Mouse (Mus musculus) MEL (cell line): Measurements from ENCODE around the gene Zbtb40. TPM values are rescaled to one million over a fixed set of nuclear protein-coding genes. Genes with fewer than 3 reads are reported as not detected.

Source experiments
- DNase-seq: peaks from one replicate; pipeline ENCODE4 v3.0.0; 2011; ENCODE audit warnings: low read depth, low spot score
- H3K27ac ChIP-seq: 2 replicates; pipeline ENCODE4 v1.5.1; 2012; ENCODE audit warnings: low read depth, mild to moderate bottlenecking, control low read depth, low read length, moderate library complexity; ENCODE audit not compliant: control insufficient read depth
- H3K27me3 ChIP-seq, 2 experiments: fragments of 150-350 bp in 1 of 2; sonication (generic) in 1 of 2; 2 replicates each; pipeline ENCODE4 v1.6.1; 2012; ENCODE audit warnings: low read length in 2 of 2, mild to moderate bottlenecking in 2 of 2, improper control_type of control experiment in 1 of 2, moderate library complexity in 1 of 2; ENCODE audit not compliant: insufficient read depth in 2 of 2, control insufficient read depth in 1 of 2
- H3K36me3 ChIP-seq, 2 experiments: 2 replicates each; pipeline ENCODE4 v1.6.1; 2012 to 2014; ENCODE audit warnings: low read length in 2 of 2, improper control_type of control experiment in 1 of 2, inconsistent platforms in 1 of 2, mild to moderate bottlenecking in 1 of 2; ENCODE audit not compliant: insufficient read depth in 2 of 2, control insufficient read depth in 1 of 2
- H3K4me1 ChIP-seq, 2 experiments: fragments of 150-350 bp in 1 of 2; sonication (generic) in 1 of 2; 2 replicates each; pipeline ENCODE4 v1.6.1; 2012; ENCODE audit warnings: low read length in 2 of 2, improper control_type of control experiment in 1 of 2, mild to moderate bottlenecking in 1 of 2; ENCODE audit not compliant: insufficient read depth in 2 of 2, control insufficient read depth in 1 of 2
- H3K4me3 ChIP-seq, 2 experiments: fragments of 150-350 bp in 1 of 2; sonication (generic) in 1 of 2; 2 replicates each; pipeline ENCODE4 v1.5.1; 2012; ENCODE audit warnings: low read depth in 2 of 2, low read length in 2 of 2, mild to moderate bottlenecking in 2 of 2, moderate library complexity in 2 of 2, control low read depth in 1 of 2, improper control_type of control experiment in 1 of 2; ENCODE audit not compliant: control insufficient read depth in 1 of 2, insufficient read depth in 1 of 2
- H3K79me2 ChIP-seq: 2 replicates; pipeline ENCODE4 v1.6.1; 2012; ENCODE audit warnings: mild to moderate bottlenecking, low read length, moderate library complexity; ENCODE audit not compliant: control insufficient read depth, poor library complexity, insufficient read depth
- H3K9ac ChIP-seq: 2 replicates; pipeline ENCODE4 v1.6.1; 2012; ENCODE audit warnings: low read depth, mild to moderate bottlenecking, control low read depth, low read length, moderate library complexity; ENCODE audit not compliant: control insufficient read depth, poor library complexity, severe bottlenecking
- H3K9me3 ChIP-seq: fragments of 150-350 bp; sonication (generic); replicated peaks from 2 replicates; pipeline ENCODE4 v1.6.1; 2012; ENCODE audit warnings: mild to moderate bottlenecking, low read length, improper control_type of control experiment, moderate library complexity; ENCODE audit not compliant: insufficient read depth
- BHLHE40 ChIP-seq: IDR thresholded peaks from 2 replicates; pipeline ENCODE4 v1.6.1; 2012; ENCODE audit warnings: low read depth, mild to moderate bottlenecking, inconsistent platforms, low read length, improper control_type of control experiment, borderline replicate concordance
- CHD1 ChIP-seq: IDR thresholded peaks from 2 replicates; pipeline ENCODE4 v1.6.1; 2012; ENCODE audit warnings: low read depth, mild to moderate bottlenecking, inconsistent platforms, low read length, improper control_type of control experiment
- CTCF ChIP-seq, 3 experiments: IDR thresholded peaks in 2 of 3; conservative IDR thresholded peaks in 1 of 3; 2 replicates each; pipeline ENCODE4 v1.5.1; 2011 to 2012; ENCODE audit warnings: low read length in 3 of 3, low read depth in 2 of 3, mild to moderate bottlenecking in 2 of 3, improper control_type of control experiment in 1 of 3, inconsistent platforms in 1 of 3, mixed read lengths in 1 of 3, moderate library complexity in 1 of 3; ENCODE audit not compliant: control insufficient read depth in 1 of 3, insufficient read depth in 1 of 3, poor library complexity in 1 of 3, severe bottlenecking in 1 of 3
- GABPA ChIP-seq: IDR thresholded peaks from 2 replicates; pipeline ENCODE4 v1.6.1; 2012; ENCODE audit warnings: low read depth, mild to moderate bottlenecking, inconsistent platforms, low read length, improper control_type of control experiment, moderate library complexity
- GATA1 ChIP-seq: IDR thresholded peaks from 2 replicates; pipeline ENCODE4 v1.6.1; 2011; ENCODE audit warnings: low read depth, low read length, improper control_type of control experiment
- JUND ChIP-seq: IDR thresholded peaks from 2 replicates; pipeline ENCODE4 v1.6.1; 2011; ENCODE audit warnings: low read depth, mild to moderate bottlenecking, improper control_type of control experiment, low read length
- KAT2A ChIP-seq: conservative IDR thresholded peaks from 2 replicates; pipeline ENCODE4 v1.6.1; 2012; ENCODE audit warnings: low read depth, low read length, improper control_type of control experiment, inconsistent platforms
- MAX ChIP-seq: IDR thresholded peaks from 2 replicates; pipeline ENCODE4 v1.6.1; 2011; ENCODE audit warnings: low read length, improper control_type of control experiment
- MEF2A ChIP-seq: IDR thresholded peaks from 2 replicates; pipeline ENCODE4 v1.6.1; 2014; ENCODE audit warnings: low read depth, mild to moderate bottlenecking, inconsistent platforms, low read length, improper control_type of control experiment; ENCODE audit not compliant: poor library complexity, insufficient replicate concordance, severe bottlenecking; ENCODE audit errors: extremely low read depth
- MYB ChIP-seq: IDR thresholded peaks from 2 replicates; pipeline ENCODE4 v1.6.1; 2011; ENCODE audit warnings: mild to moderate bottlenecking, low read depth, low read length, improper control_type of control experiment
- NELFE ChIP-seq: IDR thresholded peaks from 2 replicates; pipeline ENCODE4 v1.6.1; 2011; ENCODE audit warnings: low read depth, low read length, improper control_type of control experiment
- NRF1 ChIP-seq: IDR thresholded peaks from 2 replicates; pipeline ENCODE4 v1.6.1; 2014; ENCODE audit warnings: low read depth, mild to moderate bottlenecking, inconsistent platforms, low read length, improper control_type of control experiment, moderate library complexity; ENCODE audit not compliant: poor library complexity, insufficient read depth, severe bottlenecking
- POLR2A ChIP-seq, 2 experiments: IDR thresholded peaks; 2 replicates each; pipeline ENCODE4 v1.6.1; 2011 to 2012; ENCODE audit warnings: low read length in 2 of 2, mild to moderate bottlenecking in 2 of 2, control low read depth in 1 of 2, improper control_type of control experiment in 1 of 2, low read depth in 1 of 2, moderate library complexity in 1 of 2; ENCODE audit not compliant: control insufficient read depth in 1 of 2, insufficient read depth in 1 of 2, poor library complexity in 1 of 2
- POLR2AphosphoS2 ChIP-seq: IDR thresholded peaks from 2 replicates; pipeline ENCODE4 v1.6.1; 2011; ENCODE audit warnings: low read length, improper control_type of control experiment
- POLR2AphosphoS5 ChIP-seq: IDR thresholded peaks from 2 replicates; pipeline ENCODE4 v1.6.1; 2012; ENCODE audit warnings: low read depth, borderline replicate concordance, mild to moderate bottlenecking, inconsistent platforms, low read length, moderate library complexity, mixed read lengths
- RCOR1 ChIP-seq: IDR thresholded peaks from 2 replicates; pipeline ENCODE4 v1.6.1; 2012; ENCODE audit warnings: low read depth, mild to moderate bottlenecking, inconsistent platforms, low read length, improper control_type of control experiment
- SIN3A ChIP-seq: IDR thresholded peaks from 2 replicates; pipeline ENCODE4 v1.6.1; 2012; ENCODE audit warnings: low read length, improper control_type of control experiment, inconsistent platforms
- SMC3 ChIP-seq: IDR thresholded peaks from 2 replicates; pipeline ENCODE4 v1.6.1; 2011; ENCODE audit warnings: low read depth, low read length, improper control_type of control experiment
- TAL1 ChIP-seq: IDR thresholded peaks from 2 replicates; pipeline ENCODE4 v1.6.1; 2012; ENCODE audit warnings: mild to moderate bottlenecking, inconsistent platforms, low read length, moderate library complexity, mixed read lengths
- UBTF ChIP-seq: IDR thresholded peaks from 2 replicates; pipeline ENCODE4 v1.6.1; 2012; ENCODE audit warnings: low read depth, mild to moderate bottlenecking, inconsistent platforms, low read length, improper control_type of control experiment, moderate library complexity, borderline replicate concordance; ENCODE audit not compliant: insufficient read depth
- USF1 ChIP-seq: IDR thresholded peaks from 2 replicates; pipeline ENCODE4 v1.6.1; 2014; ENCODE audit warnings: low read depth, mild to moderate bottlenecking, inconsistent platforms, low read length, improper control_type of control experiment, moderate library complexity
- ZC3H11A ChIP-seq: IDR thresholded peaks from 2 replicates; pipeline ENCODE4 v1.6.1; 2012; ENCODE audit warnings: low read depth, mild to moderate bottlenecking, inconsistent platforms, low read length, improper control_type of control experiment
- ZKSCAN1 ChIP-seq: IDR thresholded peaks from 2 replicates; pipeline ENCODE4 v1.6.1; 2012; ENCODE audit warnings: low read depth, mild to moderate bottlenecking, inconsistent platforms, low read length, improper control_type of control experiment, moderate library complexity
- ZNF384 ChIP-seq: IDR thresholded peaks from 2 replicates; pipeline ENCODE4 v1.6.1; 2012; ENCODE audit warnings: low read depth, mild to moderate bottlenecking, inconsistent platforms, low read length, improper control_type of control experiment
- polyA plus RNA-seq, 2 experiments: library from polyadenylated mRNA; stranded (reverse) in 1 of 2; unstranded in 1 of 2; fragments of >175 nt in 1 of 2; fragments of >200 nt in 1 of 2; gene quantifications; 2 replicates each; pipeline versions ENCODE4 v1.2.1 to v1.2.4; 2012; ENCODE audit warnings: low replicate concordance in 2 of 2, low read depth in 1 of 2; ENCODE audit not compliant: insufficient read length in 2 of 2, insufficient read depth in 1 of 2, missing spikeins in 1 of 2
- total RNA-seq: library from RNA; depleted of rRNA; stranded (reverse); fragments of 300-350 nt; gene quantifications from 2 replicates; pipeline ENCODE4 v1.2.3, GENCODE M21; 2012

Zbtb40 gene
- total and polyA plus RNA-seq, 3 experiments = 9.6 to 14.4 TPM; not detected in 1

DNA sequence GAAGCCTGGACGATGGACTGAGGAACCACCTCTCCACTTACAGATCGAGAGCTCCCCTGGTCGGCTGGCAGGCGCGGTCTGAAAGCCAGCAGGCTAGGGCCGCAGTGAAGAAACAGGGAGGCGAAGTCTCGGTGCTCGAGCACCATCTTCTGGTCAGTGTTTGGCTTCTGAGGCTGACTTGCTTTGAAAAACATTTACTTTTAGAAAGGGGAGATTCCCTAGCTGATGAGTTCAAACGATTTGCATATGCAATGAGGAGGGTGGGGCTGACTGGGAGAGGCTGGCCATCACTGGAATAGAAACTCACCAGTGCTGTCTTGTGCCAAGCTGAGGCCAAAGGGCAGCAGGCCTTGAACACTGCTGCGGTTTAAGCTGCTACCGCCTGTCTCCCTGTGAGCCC lies 67.3 kb downstream of the Zbtb40 start:
- no peak overlapping the region for H3K27ac ChIP-seq
- H3K36me3 ChIP-seq = no peaks in the 10 kb centered on the region
- DNase-seq = no peak
- H3K4me1 ChIP-seq = no peaks in the 10 kb centered on the region
- no peaks in the 10 kb centered on the region for H3K9me3 ChIP-seq
- no peaks in the 10 kb centered on the region for H3K27me3 ChIP-seq
- H3K4me3 ChIP-seq = no peak overlapping the region
- TF ChIP-seq MYB (no peak), SIN3A (no peak), POLR2AphosphoS2 (no peak), POLR2A (IDR thresholded peaks at IDR 0.05; ENCODE audit: control insufficient read depth in 1 of 2, insufficient read depth in 1 of 2, low read depth in 1 of 2, low read length in 2 of 2, poor library complexity in 1 of 2) (no peak), BHLHE40 (no peak), ZNF384 (no peak), POLR2AphosphoS5 (no peak), NELFE (no peak), JUND (no peak), NRF1 (no peak), MEF2A (no peak), CTCF (IDR thresholded peaks at IDR 0.05 in 2 of 3, conservative IDR thresholded peaks at IDR 0.05 in 1 of 3; ENCODE audit: control insufficient read depth in 1 of 3, insufficient read depth in 1 of 3, low read depth in 2 of 3, low read length in 3 of 3, poor library complexity in 1 of 3, severe bottlenecking in 1 of 3) (no peak), CHD1 (no peak), GATA1 (no peak), ZC3H11A (no peak), UBTF (no peak), ZKSCAN1 (no peak), SMC3 (no peak)
- H3K9ac ChIP-seq = no peak overlapping the region
- no peaks in the 10 kb centered on the region for H3K79me2 ChIP-seq

DNA sequence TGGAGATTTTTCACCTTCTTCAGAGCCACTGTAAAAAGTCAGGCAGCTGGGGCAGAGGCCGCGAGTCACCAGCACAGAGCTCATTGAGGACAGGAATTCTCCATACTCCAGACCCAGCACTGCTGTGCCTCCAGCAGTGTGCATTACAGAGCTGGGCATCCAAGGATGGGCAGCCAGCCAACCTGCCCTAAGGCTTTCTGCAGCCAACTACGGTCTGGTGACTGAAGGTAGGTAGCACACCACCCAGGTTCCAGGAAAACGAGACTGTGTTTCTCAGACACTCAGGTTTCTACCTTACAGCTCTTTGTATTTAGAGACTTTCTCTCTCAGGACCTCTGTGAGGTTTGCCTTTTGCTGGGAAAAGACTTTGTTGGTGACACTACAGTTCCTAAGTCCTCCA lies 67.7 kb downstream of the Zbtb40 start:
- no peak for DNase-seq
- H3K4me1 ChIP-seq = no peaks in the 10 kb centered on the region
- H3K79me2 ChIP-seq = no peaks in the 10 kb centered on the region
- H3K9me3 ChIP-seq = no peaks in the 10 kb centered on the region
- no peak overlapping the region for H3K27ac ChIP-seq
- no peaks in the 10 kb centered on the region for H3K27me3 ChIP-seq
- H3K4me3 ChIP-seq = no peak overlapping the region
- no peak overlapping the region for H3K9ac ChIP-seq
- TF ChIP-seq MAX (no peak), GABPA (no peak), MEF2A (no peak), JUND (no peak), USF1 (no peak), NELFE (no peak), TAL1 (no peak), RCOR1 (no peak), KAT2A (no peak), BHLHE40 (no peak)
- no peaks in the 10 kb centered on the region for H3K36me3 ChIP-seq
